Mouse (Mus musculus) layer of hippocampus, adult 18-20 months (tissue): ENCODE data around the gene Smyd3. TPM values are rescaled to one million over a fixed set of nuclear protein-coding genes. Genes with fewer than 3 reads are reported as not detected.
A peak's percentile ranks its signal among the peaks of the same experiment; 100 is the strongest.

Experiments
- DNase-seq, 2 experiments: peaks; one replicate each; pipeline ENCODE4 v3.0.0; 2022; ENCODE audit warnings: low spot score in 2 of 2
- total RNA-seq, 2 experiments: library from RNA; stranded (reverse); gene quantifications; 2 replicates each; pipeline ENCODE4 v1.2.3; 2021

Gene Smyd3
- total RNA-seq, 2 experiments from 2014 or later: 22.4 TPM

GRCm38 (mm10) chr1:179519901-179520300 is 2.1 kb upstream of the Smyd3 start:
- DNase-seq: no peak

- peak in 1 of 2 experiments; percentile 15 for DNase-seq
Observed at GRCm38 (mm10) chr1:179516941-179517712, 714 bp downstream of the Smyd3 start.

DNA sequence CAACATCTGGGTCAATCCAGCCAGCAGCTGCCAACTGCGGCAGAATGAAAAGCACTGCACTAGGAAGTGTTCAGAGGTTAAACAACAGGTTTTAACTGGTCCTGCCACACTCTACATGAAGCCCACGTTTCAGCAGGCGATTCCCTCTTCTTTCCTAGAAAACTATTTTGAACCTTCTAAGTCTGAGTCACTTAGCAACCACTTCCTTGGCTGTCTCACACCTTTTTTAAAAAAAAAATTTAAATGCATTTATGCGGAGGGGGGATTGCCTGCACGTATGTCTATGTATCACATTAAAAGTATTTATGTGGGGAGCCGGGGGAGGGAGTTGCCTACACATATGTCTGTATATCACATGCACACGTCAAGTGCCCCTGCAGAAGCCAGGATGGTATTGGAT is 5.9 kb downstream of the Smyd3 start:
- no peak for DNase-seq

GRCm38 (mm10) chr1:179510546-179511340 is 7.1 kb downstream of the Smyd3 start:
- no peak for DNase-seq

GRCm38 (mm10) chr1:179506530-179507315 is 11.1 kb downstream of the Smyd3 start:
- peak in 1 of 2 experiments; percentile 34 for DNase-seq

- peak in 1 of 2 experiments; percentile 29 for DNase-seq
Observed at GRCm38 (mm10) chr1:179502565-179502964, 15.3 kb downstream of the Smyd3 start.

DNA sequence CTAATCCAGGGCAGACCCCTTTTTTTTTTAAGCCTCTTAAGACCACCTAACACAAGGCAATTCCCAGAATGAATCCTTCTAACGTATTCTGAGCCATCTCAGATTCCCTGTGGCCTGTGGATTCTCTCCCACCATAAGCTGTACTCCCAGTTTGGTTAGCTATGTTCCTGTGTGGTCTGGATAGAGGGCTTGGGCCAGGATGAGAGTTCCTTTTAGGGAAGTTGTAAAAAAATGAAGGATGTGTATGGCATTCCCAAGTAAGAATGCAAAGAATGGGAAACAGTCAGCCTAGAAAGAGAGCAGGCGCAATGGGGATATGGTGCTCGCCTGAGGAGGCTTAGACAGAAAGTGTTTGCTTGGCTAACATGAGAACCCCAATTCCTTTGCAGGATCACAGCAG is 18.6 kb downstream of the Smyd3 start:
- no peak for DNase-seq

- DNase-seq: no peak
Observed at GRCm38 (mm10) chr1:179492908-179493307, 24.9 kb downstream of the Smyd3 start.

DNA sequence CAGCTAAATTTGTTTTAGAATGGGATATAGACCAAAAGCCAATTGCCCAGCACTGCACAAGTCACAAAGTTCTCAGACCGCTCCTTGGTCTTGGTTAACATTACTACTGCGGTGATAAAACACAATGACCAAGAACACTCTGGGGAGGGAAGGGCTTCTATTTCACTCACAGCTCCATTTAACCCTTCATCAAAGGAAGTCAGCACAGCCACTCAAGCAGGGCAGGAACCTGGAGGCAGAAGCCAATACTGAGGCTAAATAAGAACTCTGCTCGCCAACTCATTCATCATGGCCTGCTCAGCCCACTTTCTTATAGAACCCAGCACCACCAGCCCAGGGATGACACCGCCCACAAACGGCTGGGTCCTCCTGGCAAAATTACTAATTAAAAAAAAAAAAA is 29.3 kb downstream of the Smyd3 start:
- DNase-seq: no peak

- no peak for DNase-seq
Observed at GRCm38 (mm10) chr1:179487990-179488389, 29.9 kb downstream of the Smyd3 start.

GRCm38 (mm10) chr1:179487238-179487637 is 30.6 kb downstream of the Smyd3 start:
- no peak for DNase-seq

DNA sequence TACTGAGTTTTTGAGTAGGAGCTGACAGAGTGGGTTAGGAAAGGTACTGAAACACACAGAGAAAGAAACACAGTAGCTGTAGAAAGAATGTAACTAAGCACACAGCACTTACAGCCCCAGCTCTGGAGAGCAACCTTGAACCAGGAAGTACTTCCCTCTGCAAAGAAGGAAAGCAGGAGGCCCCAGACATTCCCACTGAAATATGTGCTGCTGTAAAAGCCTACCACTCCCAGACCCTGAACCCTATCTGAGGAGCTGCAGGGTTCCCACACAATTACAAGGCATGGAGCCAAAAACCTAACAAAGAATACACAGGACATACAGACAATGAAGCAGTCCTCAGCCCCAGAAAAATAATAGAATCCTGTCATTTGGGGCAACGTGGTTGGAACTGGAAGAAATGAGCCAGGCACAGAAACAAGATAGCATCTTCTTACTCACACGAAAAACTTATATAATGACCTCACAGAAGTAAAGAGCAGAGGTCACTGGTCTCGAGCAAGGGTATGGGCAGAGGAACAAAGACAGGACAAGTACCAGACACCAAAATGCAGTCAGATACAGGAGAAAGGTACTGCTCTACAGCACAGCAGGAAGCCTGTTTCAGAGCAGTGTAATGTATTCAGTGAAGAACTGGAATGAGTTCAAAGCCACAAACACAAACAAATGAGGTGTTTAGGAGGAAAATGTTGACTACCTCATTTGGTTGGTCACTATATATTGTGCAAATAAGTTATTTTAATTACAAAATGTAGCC is 31.9 kb downstream of the Smyd3 start:
- DNase-seq: no peak

GRCm38 (mm10) chr1:179480862-179481261 is 37.0 kb downstream of the Smyd3 start:
- DNase-seq: no peak

DNA sequence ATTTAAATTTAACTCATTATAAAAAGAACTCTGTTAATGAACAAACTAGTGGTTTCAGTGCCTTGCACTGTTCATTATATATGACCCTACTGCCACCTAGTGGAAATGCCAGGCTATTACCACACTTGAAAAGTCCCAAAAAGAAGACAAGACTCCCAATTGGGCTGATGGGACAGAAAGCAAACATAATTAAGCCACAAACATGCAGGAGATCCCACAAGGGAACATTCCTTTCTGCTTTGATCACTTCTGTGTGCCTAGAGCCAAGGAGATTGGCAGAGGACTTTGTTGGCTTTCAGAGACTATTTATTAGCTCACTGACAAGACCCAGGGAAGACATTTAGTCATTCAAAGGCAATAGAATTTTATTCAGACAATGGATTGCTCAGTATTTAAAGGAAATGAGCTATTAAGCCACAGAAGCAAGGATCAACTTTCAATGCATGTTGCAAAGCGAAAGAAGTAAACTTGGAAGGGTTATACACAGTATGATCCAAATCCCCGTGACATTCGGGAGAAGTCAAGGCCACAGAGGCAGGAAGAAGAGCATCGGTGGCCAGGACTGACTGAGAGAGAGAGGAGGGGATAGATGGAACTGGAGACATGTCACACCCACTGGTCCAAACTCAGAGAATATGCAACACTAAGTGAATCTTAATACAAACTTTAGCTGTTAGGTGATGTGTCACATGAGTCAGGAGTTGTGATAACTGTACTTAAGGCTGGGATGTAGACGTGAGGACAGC is 40.5 kb downstream of the Smyd3 start:
- DNase-seq: peak; percentile 23 to 78

- DNase-seq: no peak
Observed at GRCm38 (mm10) chr1:179476461-179477156, 41.2 kb downstream of the Smyd3 start.

GRCm38 (mm10) chr1:179474776-179475175 is 43.1 kb downstream of the Smyd3 start:
- DNase-seq: no peak

- DNase-seq: no peak
Observed at GRCm38 (mm10) chr1:179473920-179474643, 43.8 kb downstream of the Smyd3 start.

DNA sequence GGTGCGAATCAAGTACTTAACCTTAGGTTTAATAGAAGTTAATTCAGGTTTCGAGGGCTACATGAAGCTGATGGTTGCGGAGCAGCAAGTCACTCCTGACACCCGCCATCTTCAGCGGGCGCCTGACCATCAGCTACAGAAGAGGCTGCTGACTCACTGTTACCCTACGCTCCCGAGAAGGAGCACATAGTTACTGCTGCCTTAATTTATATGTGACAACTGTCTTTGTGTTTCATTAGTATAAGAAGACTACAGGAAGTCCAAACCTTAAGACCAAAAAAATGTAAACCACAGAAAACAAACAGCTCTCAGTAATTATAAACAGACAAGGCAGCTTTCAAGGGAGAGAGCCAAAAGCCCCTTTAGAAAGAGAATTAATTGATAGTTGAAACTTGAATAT is 49.9 kb downstream of the Smyd3 start:
- no peak for DNase-seq

DNA sequence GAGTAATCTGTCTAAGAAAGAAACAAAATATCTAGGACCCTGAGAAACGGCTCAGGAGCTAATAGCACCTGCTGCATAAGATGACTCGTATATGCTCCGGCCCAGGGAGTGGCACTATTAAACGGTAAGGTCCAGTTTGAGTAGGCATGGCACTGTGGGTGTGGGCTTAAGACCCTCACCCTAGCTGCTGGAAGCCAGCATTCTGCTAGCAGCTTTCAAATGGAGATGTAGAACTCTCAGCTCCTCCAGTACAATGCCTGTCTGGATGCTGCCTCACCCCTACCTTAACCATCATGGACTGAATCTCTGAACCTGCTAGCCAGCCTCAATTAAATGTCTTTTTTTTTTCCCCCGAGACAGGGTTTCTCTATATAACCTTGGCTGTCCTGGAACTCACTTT is 55.5 kb downstream of the Smyd3 start:
- DNase-seq: no peak
